Mouse (Mus musculus): Measurements from ENCODE around the gene Utrn. TPM values are rescaled to one million over a fixed set of nuclear protein-coding genes. Genes with fewer than 3 reads are reported as not detected.
A peak's percentile ranks its signal among the peaks of the same experiment; 100 is the strongest.

The Utrn gene
- polyA plus RNA-seq, 1 experiment, result 13.9 TPM

- no peaks in the 10 kb centered on the region for H3K79me2 ChIP-seq (ENCODE audit: control insufficient read depth, insufficient read depth)
- H3K4me3 ChIP-seq, result no peak overlapping the region
- no peak overlapping the region for H3ac ChIP-seq (ENCODE audit: control insufficient read depth, insufficient read length)
- no peak for TF ChIP-seq MYOG (IDR thresholded peaks at IDR 0.05; ENCODE audit: control insufficient read depth in 1 of 3, insufficient read depth in 1 of 3, insufficient read length in 2 of 3, low read depth in 2 of 3)
- TF ChIP-seq POLR2AphosphoS2 (IDR thresholded peaks at IDR 0.05; ENCODE audit: insufficient read length, low read depth), result no peak
- no peak for TF ChIP-seq TCF12 (IDR thresholded peaks at IDR 0.05; ENCODE audit: insufficient read depth, poor library complexity, severe bottlenecking)
- no peak for TF ChIP-seq SRF (IDR thresholded peaks at IDR 0.05; ENCODE audit: control insufficient read depth, insufficient read length, low read depth)
- no peak for TF ChIP-seq CEBPB (IDR thresholded peaks at IDR 0.05; ENCODE audit: insufficient read depth, poor library complexity, severe bottlenecking)
- no peak for TF ChIP-seq TCF3 (IDR thresholded peaks at IDR 0.05; ENCODE audit: insufficient read length, low read depth)
- TF ChIP-seq MYOD1 (IDR thresholded peaks at IDR 0.05; ENCODE audit: control insufficient read depth in 1 of 3, insufficient read length in 2 of 3, low read depth in 2 of 3), result no peak
- TF ChIP-seq REST (IDR thresholded peaks at IDR 0.05; ENCODE audit: insufficient read depth, insufficient read length), result no peak
- no peak for TF ChIP-seq POLR2A (IDR thresholded peaks at IDR 0.05; ENCODE audit: insufficient read length, low read depth)
- TF ChIP-seq MAX (IDR thresholded peaks at IDR 0.05; ENCODE audit: low read depth), result no peak
- TF ChIP-seq USF1 (IDR thresholded peaks at IDR 0.05; ENCODE audit: low read depth), result no peak
- TF ChIP-seq E2F4 (IDR thresholded peaks at IDR 0.05; ENCODE audit: insufficient read depth), result no peak
- H3K4me2 ChIP-seq (ENCODE audit: low read depth), result no peak overlapping the region
- no peaks in the 10 kb centered on the region for H3K27me3 ChIP-seq (ENCODE audit: control insufficient read depth, insufficient read depth, insufficient read length)
- peaks cover 28% of the 10 kb centered on the region for H3K36me3 ChIP-seq (ENCODE audit: control insufficient read depth, insufficient read depth)
Observed at GRCm38 (mm10) chr10:12723269-12723668, 145.9 kb downstream of the Utrn start.

- TF ChIP-seq CEBPB (IDR thresholded peaks at IDR 0.05; ENCODE audit: insufficient read depth, poor library complexity, severe bottlenecking) (no peak), SRF (IDR thresholded peaks at IDR 0.05; ENCODE audit: control insufficient read depth, insufficient read length, low read depth) (no peak), POLR2A (IDR thresholded peaks at IDR 0.05; ENCODE audit: insufficient read length, low read depth) (no peak), E2F4 (IDR thresholded peaks at IDR 0.05; ENCODE audit: insufficient read depth) (no peak), MYOD1 (IDR thresholded peaks at IDR 0.05; ENCODE audit: control insufficient read depth in 1 of 3, insufficient read length in 2 of 3, low read depth in 2 of 3) (no peak), TCF3 (IDR thresholded peaks at IDR 0.05; ENCODE audit: insufficient read length, low read depth) (no peak), USF1 (IDR thresholded peaks at IDR 0.05; ENCODE audit: low read depth) (no peak)
- Histone ChIP-seq H3K36me3 (ENCODE audit: control insufficient read depth, insufficient read depth) (peaks cover 20% of the 10 kb centered on the region), H3ac (ENCODE audit: control insufficient read depth, insufficient read length) (no peak overlapping the region)
Observed at GRCm38 (mm10) chr10:12722111-12722510, 147.1 kb downstream of the Utrn start.

GRCm38 (mm10) chr10:12718386-12718785, 150.8 kb downstream of the Utrn start:
- Histone ChIP-seq H3K79me2 (ENCODE audit: control insufficient read depth, insufficient read depth) (no peaks in the 10 kb centered on the region), H3K27me3 (ENCODE audit: control insufficient read depth, insufficient read depth, insufficient read length) (no peaks in the 10 kb centered on the region), H3ac (ENCODE audit: control insufficient read depth, insufficient read length) (no peak overlapping the region), H3K4me2 (ENCODE audit: low read depth) (peak overlapping the region; percentile 1), H3K36me3 (ENCODE audit: control insufficient read depth, insufficient read depth) (peaks cover 39% of the 10 kb centered on the region), H3K4me3 (no peak overlapping the region)
- TF ChIP-seq MAX (IDR thresholded peaks at IDR 0.05; ENCODE audit: low read depth) (no peak), MYOG (IDR thresholded peaks at IDR 0.05; ENCODE audit: control insufficient read depth in 1 of 3, insufficient read depth in 1 of 3, insufficient read length in 2 of 3, low read depth in 2 of 3) (peak in 1 of 3 experiments; percentile 56), SRF (IDR thresholded peaks at IDR 0.05; ENCODE audit: control insufficient read depth, insufficient read length, low read depth) (no peak), MYOD1 (IDR thresholded peaks at IDR 0.05; ENCODE audit: control insufficient read depth in 1 of 3, insufficient read length in 2 of 3, low read depth in 2 of 3) (peak in 2 of 3 experiments; percentile 57 to 88)

More at GRCm38 (mm10) chr10:12722111-12722510, 147.1 kb downstream of the Utrn start:
- Histone ChIP-seq H3K79me2 (ENCODE audit: control insufficient read depth, insufficient read depth) (no peaks in the 10 kb centered on the region), H3K4me3 (no peak overlapping the region), H3K4me2 (ENCODE audit: low read depth) (no peak overlapping the region), H3K27me3 (ENCODE audit: control insufficient read depth, insufficient read depth, insufficient read length) (no peaks in the 10 kb centered on the region)

- no peak overlapping the region for H3K4me3 ChIP-seq
- no peak overlapping the region for H3ac ChIP-seq (ENCODE audit: control insufficient read depth, insufficient read length)
- TF ChIP-seq E2F4 (IDR thresholded peaks at IDR 0.05; ENCODE audit: insufficient read depth) (no peak), CEBPB (IDR thresholded peaks at IDR 0.05; ENCODE audit: insufficient read depth, poor library complexity, severe bottlenecking) (no peak), REST (IDR thresholded peaks at IDR 0.05; ENCODE audit: insufficient read depth, insufficient read length) (no peak), MYOG (IDR thresholded peaks at IDR 0.05; ENCODE audit: control insufficient read depth in 1 of 3, insufficient read depth in 1 of 3, insufficient read length in 2 of 3, low read depth in 2 of 3) (peak in 1 of 3 experiments; percentile 25), TCF3 (IDR thresholded peaks at IDR 0.05; ENCODE audit: insufficient read length, low read depth) (no peak)
- H3K79me2 ChIP-seq (ENCODE audit: control insufficient read depth, insufficient read depth), result no peaks in the 10 kb centered on the region
- H3K27me3 ChIP-seq (ENCODE audit: control insufficient read depth, insufficient read depth, insufficient read length), result no peaks in the 10 kb centered on the region
- peaks cover 45% of the 10 kb centered on the region for H3K36me3 ChIP-seq (ENCODE audit: control insufficient read depth, insufficient read depth)
- H3K4me2 ChIP-seq (ENCODE audit: low read depth), result no peak overlapping the region
Observed at GRCm38 (mm10) chr10:12717381-12717780, 151.8 kb downstream of the Utrn start.

- no peaks in the 10 kb centered on the region for H3K79me2 ChIP-seq (ENCODE audit: control insufficient read depth, insufficient read depth)
- no peak for TF ChIP-seq TCF3 (IDR thresholded peaks at IDR 0.05; ENCODE audit: insufficient read length, low read depth)
- no peak for TF ChIP-seq MAX (IDR thresholded peaks at IDR 0.05; ENCODE audit: low read depth)
- TF ChIP-seq MYOD1 (IDR thresholded peaks at IDR 0.05; ENCODE audit: control insufficient read depth in 1 of 3, insufficient read length in 2 of 3, low read depth in 2 of 3), result no peak
- TF ChIP-seq CEBPB (IDR thresholded peaks at IDR 0.05; ENCODE audit: insufficient read depth, poor library complexity, severe bottlenecking), result no peak
- TF ChIP-seq POLR2A (IDR thresholded peaks at IDR 0.05; ENCODE audit: insufficient read length, low read depth), result no peak
- no peak for TF ChIP-seq MYOG (IDR thresholded peaks at IDR 0.05; ENCODE audit: control insufficient read depth in 1 of 3, insufficient read depth in 1 of 3, insufficient read length in 2 of 3, low read depth in 2 of 3)
- TF ChIP-seq E2F4 (IDR thresholded peaks at IDR 0.05; ENCODE audit: insufficient read depth), result no peak
- no peak for TF ChIP-seq TCF12 (IDR thresholded peaks at IDR 0.05; ENCODE audit: insufficient read depth, poor library complexity, severe bottlenecking)
- no peak for TF ChIP-seq USF1 (IDR thresholded peaks at IDR 0.05; ENCODE audit: low read depth)
- TF ChIP-seq SRF (IDR thresholded peaks at IDR 0.05; ENCODE audit: control insufficient read depth, insufficient read length, low read depth), result no peak
- no peak for TF ChIP-seq POLR2AphosphoS2 (IDR thresholded peaks at IDR 0.05; ENCODE audit: insufficient read length, low read depth)
- TF ChIP-seq REST (IDR thresholded peaks at IDR 0.05; ENCODE audit: insufficient read depth, insufficient read length), result no peak
- no peak overlapping the region for H3K4me3 ChIP-seq
- H3K4me2 ChIP-seq (ENCODE audit: low read depth), result no peak overlapping the region
- H3K27me3 ChIP-seq (ENCODE audit: control insufficient read depth, insufficient read depth, insufficient read length), result no peaks in the 10 kb centered on the region
- peaks cover 49% of the 10 kb centered on the region for H3K36me3 ChIP-seq (ENCODE audit: control insufficient read depth, insufficient read depth)
- no peak overlapping the region for H3ac ChIP-seq (ENCODE audit: control insufficient read depth, insufficient read length)
Observed at GRCm38 (mm10) chr10:12716657-12717327, 152.4 kb downstream of the Utrn start.

Measured in myocyte (in vitro differentiated cells).